Mouse (Mus musculus) bone marrow, adult 2 months (tissue): Measurements from ENCODE around the gene Vapb. TPM values are rescaled to one million over a fixed set of nuclear protein-coding genes. Genes with fewer than 3 reads are reported as not detected.

Experiments
- H3K27ac ChIP-seq: fragments of 200-500 bp; 2 replicates; pipeline ENCODE4 v1.5.1; 2012; ENCODE audit warnings: low read depth, mild to moderate bottlenecking, control low read depth, inconsistent platforms, low read length; ENCODE audit not compliant: control insufficient read depth, poor library complexity, insufficient read depth
- H3K4me1 ChIP-seq: fragments of 200-500 bp; 2 replicates; pipeline ENCODE4 v1.6.1; 2011; ENCODE audit warnings: low read length; ENCODE audit not compliant: control insufficient read depth, insufficient read depth
- H3K4me3 ChIP-seq: fragments of 200-500 bp; replicated peaks from 2 replicates; pipeline ENCODE3; 2011; ENCODE audit warnings: mild to moderate bottlenecking, low read depth, low read length, control low read depth; ENCODE audit not compliant: control insufficient read depth
- CTCF ChIP-seq: fragments of 200-500 bp; IDR thresholded peaks from 2 replicates; pipeline ENCODE4 v1.5.1; 2011; ENCODE audit warnings: low read length, control low read depth; ENCODE audit not compliant: control insufficient read depth, insufficient read depth
- POLR2A ChIP-seq: fragments of 200-500 bp; IDR thresholded peaks from 2 replicates; pipeline ENCODE4 v1.6.1; 2011; ENCODE audit warnings: low read depth, mild to moderate bottlenecking, control low read depth, low read length, borderline replicate concordance; ENCODE audit not compliant: control insufficient read depth
- WGBS: fragments of 180-500 bp; shearing (Covaris S2); methylation state at CpG from one replicate; pipeline ENCODE4 v1.1.7; 2018; 5-methylcytosine and 5-hydroxymethylcytosine counted together
- polyA plus RNA-seq: library from polyadenylated mRNA; stranded (reverse); fragments of >200 nt; gene quantifications from 2 replicates; pipeline ENCODE4 v1.2.4, GENCODE M21; 2011; ENCODE audit warnings: low replicate concordance; ENCODE audit not compliant: missing spikeins, insufficient read depth, insufficient read length

Gene Vapb
- polyA plus RNA-seq, 1 experiment: 24.6 TPM

DNA sequence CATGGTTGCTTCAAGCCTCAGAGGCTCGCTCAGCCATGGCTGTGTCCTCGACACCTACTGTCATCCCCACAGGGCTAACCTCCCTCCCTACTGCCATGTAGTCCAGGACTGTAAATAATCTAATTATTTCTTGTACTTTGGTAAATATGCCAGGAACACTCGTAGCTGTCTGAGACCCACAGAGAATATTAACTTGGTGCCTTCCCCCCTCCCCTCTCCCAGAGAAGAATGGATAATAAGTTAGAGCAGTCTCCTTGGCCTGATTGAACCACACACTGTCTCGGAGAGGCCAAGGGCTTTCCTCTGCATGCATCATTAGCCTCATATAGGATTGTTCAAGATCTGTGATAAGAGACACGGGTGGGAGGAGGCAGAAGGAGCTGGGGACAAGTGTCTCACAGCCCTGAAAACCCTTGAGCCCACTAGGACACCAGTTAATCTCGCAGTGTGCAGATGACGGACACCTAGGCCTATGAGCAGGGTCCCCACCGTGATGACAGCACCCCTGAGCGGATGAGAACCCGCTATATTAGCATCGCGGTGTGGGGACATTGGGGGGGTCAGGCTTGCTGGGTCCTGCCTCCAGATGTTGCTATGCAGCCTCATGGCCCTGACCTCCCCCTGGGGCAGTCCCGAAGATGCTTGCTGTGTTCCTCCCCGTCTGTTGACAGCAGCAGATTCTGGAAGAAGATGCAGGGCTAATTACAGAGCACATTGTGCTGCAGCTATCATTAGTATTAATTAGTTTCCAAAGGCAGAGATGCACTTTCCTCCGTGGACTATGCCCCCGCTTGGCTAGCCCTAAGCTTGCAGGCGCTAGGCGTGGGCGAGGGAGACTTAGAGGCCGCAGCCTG is 54.8 kb downstream of the Vapb start:
- H3K27ac ChIP-seq: no peak overlapping the region
- WGBS: 83% methylated on average over 20 of the region's 20 CpGs
- no peak for TF ChIP-seq CTCF
- TF ChIP-seq POLR2A: no peak
- H3K4me3 ChIP-seq: no peak overlapping the region
- H3K4me1 ChIP-seq: 0 out of 2 replicates have a peak, but pooled peaks cover 1% of the 10 kb centered on the region

DNA sequence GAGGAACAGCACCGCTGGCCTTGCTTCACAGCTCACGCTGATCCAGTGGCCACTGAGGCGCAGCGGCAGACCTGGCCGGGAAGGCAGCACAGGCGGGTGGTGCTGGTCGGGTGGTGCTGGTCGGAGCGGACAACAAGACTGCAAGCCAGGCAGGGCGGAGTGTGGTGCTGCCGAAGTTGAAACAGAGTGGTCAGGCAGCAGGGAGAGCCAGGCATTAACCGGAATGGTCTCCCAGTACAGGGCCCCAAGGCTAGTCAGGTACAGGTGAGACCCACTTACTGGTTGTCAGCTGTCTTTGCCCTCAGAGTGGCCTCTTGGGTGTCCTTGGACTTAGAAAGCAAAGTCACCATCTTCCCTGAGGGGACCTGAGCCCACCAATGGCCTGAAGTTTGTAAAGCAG is 56.7 kb downstream of the Vapb start:
- WGBS: 89% methylated on average over 12 of the region's 12 CpGs
- Histone ChIP-seq H3K27ac (no peak overlapping the region), H3K4me1 (0 out of 2 replicates have a peak, but pooled peaks cover 1% of the 10 kb centered on the region), H3K4me3 (no peak overlapping the region)
- no peak for TF ChIP-seq CTCF
- TF ChIP-seq POLR2A: no peak

DNA sequence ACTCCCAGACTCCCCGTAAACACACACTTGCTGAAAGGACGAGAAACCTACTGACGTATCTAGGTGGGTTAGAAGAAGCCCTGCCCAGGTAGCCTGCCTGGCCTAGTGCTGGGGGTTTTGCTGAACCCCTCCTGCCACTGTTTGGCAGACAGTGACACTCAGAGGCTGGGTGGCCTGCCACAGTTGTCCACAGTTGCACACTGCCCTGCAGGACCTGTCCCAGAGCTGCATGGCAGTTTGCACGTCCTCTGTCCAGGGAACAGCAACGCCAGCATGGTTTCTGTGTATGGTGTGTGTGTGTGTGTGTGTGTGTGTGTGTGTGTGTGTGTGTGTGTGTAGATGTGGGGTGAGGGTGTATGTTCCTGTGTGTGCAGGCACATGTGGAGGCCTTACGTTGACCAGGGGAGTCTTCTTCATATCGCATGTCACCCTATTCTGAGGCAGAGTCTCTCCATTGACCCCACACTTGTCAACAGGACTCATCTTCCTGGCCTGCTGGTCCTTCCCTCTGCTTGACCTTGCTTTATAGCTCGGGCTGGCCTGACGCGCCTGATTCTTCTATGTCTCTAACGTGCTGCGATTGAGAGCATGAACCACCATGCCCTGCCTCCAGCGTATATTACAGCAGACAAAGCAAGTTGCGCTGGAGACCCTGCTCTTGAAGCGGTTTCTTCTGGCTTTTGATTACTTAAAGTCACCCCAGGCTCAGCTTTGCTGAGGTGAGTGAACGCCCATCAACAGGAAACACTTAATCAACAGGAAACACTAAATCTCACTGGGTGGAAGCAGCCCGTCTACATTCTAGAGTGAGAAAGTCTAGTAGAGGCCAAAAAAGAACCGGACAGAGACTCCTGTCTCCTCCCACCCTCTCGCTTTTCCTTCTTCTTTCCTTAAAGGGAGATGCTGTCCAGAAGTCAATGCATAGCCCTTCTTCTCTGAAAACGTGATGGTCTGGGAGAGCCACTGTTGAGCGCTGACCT is 57.5 kb downstream of the Vapb start:
- H3K4me1 ChIP-seq: 0 out of 2 replicates have a peak, but pooled peaks cover 1% of the 10 kb centered on the region
- WGBS: 48% methylated on average over 21 of the region's 21 CpGs
- no peak for TF ChIP-seq POLR2A
- TF ChIP-seq CTCF: no peak
- H3K27ac ChIP-seq: no peak overlapping the region
- H3K4me3 ChIP-seq: no peak overlapping the region

DNA sequence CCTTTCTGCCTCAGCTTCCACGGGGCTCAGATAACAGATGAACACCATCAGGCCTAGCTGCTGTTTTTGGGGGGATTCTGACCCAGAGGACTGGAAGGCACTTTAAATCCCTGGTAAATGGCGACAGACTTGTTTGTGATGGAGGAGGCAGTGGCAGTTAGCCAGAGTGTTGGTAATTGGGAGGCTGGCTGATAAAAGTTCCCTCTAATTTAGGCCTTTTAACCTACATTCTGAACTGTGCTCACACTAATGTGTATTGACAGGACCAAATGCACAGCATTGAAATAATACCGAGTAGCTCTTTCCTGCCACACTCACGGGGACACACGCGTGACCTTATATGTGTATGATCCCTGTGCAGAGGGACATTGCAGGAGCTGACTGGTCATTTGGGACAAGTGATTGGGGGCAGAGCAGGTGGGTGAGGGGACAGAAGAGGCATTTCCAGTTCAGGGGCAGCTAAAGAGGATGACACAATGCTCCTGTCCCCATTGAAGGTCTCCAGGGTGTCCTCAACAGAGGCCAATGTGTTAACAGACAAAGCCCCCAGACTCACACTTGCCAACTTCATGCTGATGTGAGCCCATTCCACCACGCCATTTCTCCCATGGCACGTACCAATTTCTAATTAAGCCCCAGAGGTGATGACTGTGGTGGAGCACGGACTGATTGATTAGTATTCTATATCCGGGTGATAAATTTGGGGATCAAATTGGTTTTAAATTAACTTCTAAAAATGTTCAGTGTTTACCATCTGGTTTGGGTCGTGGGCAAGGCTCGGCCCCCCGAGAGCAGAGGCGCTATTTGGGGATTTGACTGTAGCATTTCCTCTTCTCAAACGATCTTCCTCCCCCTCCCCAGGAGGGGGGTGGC is 58.7 kb downstream of the Vapb start:
- H3K4me1 ChIP-seq: 0 out of 2 replicates have a peak, but pooled peaks cover 1% of the 10 kb centered on the region
- TF ChIP-seq CTCF (no peak), POLR2A (no peak)
- no peak overlapping the region for H3K27ac ChIP-seq
- H3K4me3 ChIP-seq: no peak overlapping the region
- WGBS: 60% methylated on average over 15 of the region's 15 CpGs

DNA sequence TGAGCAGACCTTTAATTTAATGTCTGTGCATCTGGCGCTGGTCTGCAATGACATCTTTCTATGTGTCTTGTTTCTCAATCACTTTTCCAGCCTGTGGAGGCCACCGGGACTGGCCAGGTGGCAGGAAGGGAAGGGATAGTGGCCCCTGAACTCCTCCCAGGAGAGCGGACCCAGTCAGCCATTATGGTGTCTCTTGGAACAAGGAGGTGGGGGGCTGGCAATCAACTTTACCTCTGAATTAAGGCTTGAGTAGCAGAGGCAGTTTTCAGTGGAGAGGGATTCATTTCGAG is 59.3 kb downstream of the Vapb start:
- no peak overlapping the region for H3K27ac ChIP-seq
- no peak overlapping the region for H3K4me3 ChIP-seq
- H3K4me1 ChIP-seq: 0 out of 2 replicates have a peak, but pooled peaks cover 1% of the 10 kb centered on the region
- no peak for TF ChIP-seq CTCF
- no peak for TF ChIP-seq POLR2A
- 62% methylated on average over 4 of the region's 4 CpGs for WGBS

DNA sequence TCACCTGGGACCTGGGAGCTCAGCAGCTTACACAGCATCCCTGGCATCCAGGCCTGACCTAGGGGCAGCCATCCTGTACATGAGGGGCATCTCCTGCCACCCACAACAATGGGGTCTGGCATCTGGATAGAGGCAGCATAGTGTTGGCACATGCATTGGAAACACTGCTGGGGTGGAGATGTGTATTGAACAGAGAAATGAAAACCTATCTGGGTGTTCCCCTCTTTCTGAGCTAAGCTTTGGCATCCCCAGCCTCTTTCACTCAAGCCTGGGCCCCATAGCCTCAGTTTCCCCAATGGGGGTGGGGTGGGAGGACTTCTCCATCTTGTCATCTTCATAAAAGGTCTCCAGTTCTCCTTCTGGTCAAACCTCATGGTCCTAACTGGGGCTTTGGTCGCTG is 62.2 kb downstream of the Vapb start:
- no peak overlapping the region for H3K27ac ChIP-seq
- WGBS: 79% methylated on average over 1 of the region's 1 CpGs
- no peak overlapping the region for H3K4me3 ChIP-seq
- no peak for TF ChIP-seq CTCF
- no peak for TF ChIP-seq POLR2A
- H3K4me1 ChIP-seq: 0 out of 2 replicates have a peak, but pooled peaks cover 1% of the 10 kb centered on the region

DNA sequence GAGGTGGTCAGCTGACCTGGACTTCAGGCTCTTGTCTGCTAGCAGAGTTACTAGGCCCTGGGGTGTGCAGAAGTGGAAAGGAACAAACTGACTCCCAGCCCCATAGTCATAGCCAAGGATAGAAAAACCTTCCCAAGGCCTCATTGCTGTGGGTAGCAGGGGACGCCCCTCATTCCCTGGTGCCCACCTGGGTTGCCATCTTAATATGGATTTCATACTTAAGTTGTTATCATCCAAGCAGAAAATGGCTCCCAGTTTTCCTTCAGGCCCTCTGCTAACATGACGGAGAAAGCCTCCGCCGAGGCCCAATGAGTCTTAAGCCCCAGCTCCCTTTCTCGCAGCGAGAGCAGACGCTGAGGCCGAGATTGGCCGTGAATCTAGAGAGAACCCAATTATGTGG is 63.3 kb downstream of the Vapb start:
- H3K4me3 ChIP-seq: no peak overlapping the region
- H3K27ac ChIP-seq: no peak overlapping the region
- 88% methylated on average over 9 of the region's 9 CpGs for WGBS
- TF ChIP-seq CTCF: no peak
- TF ChIP-seq POLR2A: no peak
- H3K4me1 ChIP-seq: no peaks in the 10 kb centered on the region
